Mouse (Mus musculus) cortical plate, adult 2 months (tissue): Measurements from ENCODE around the gene Osbpl9.

Experiments used
- CTCF ChIP-seq: fragments of 200-500 bp; IDR thresholded peaks from 2 replicates; pipeline ENCODE4 v1.5.1; 2011; ENCODE audit warnings: mild to moderate bottlenecking, control low read depth, low read length; ENCODE audit not compliant: insufficient read depth; ENCODE audit errors: extremely low read depth
- POLR2A ChIP-seq: fragments of 200-500 bp; IDR thresholded peaks from 2 replicates; pipeline ENCODE4 v1.6.1; 2011; ENCODE audit warnings: mild to moderate bottlenecking, low read length, control low read depth; ENCODE audit not compliant: insufficient read depth; ENCODE audit errors: extremely low read depth

DNA sequence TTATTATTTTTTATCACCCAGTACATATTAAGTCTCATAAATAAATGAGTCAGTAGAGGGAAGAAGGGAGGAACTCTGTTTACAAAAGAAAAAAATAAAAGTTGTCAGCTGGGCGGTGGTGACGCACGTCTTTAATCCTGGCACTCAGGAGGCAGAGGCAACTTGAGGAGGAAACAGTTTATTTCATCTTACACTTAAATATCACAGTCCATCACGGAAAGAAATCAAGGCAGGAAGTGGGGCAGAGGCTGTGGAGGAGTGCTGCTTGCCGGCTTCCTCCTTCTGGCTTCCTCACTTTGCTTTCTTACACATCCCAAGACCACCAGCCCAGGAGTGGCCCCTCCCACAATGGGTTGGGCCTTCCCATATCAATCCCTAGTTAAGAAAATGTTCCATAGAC is 24.0 kb upstream of the Osbpl9 start:
- TF ChIP-seq CTCF (no peak), POLR2A (no peak)
